Mouse (Mus musculus): ENCODE measurements at regions not wholly inside any gene's neighbourhood (a gene's known extent, or its start where the extent isn't known, plus 50 kb on each side); places are given as distances from the start of the nearest gene placed in this dataset.
A peak's percentile ranks its signal among the peaks of the same experiment; 100 is the strongest.

DNA sequence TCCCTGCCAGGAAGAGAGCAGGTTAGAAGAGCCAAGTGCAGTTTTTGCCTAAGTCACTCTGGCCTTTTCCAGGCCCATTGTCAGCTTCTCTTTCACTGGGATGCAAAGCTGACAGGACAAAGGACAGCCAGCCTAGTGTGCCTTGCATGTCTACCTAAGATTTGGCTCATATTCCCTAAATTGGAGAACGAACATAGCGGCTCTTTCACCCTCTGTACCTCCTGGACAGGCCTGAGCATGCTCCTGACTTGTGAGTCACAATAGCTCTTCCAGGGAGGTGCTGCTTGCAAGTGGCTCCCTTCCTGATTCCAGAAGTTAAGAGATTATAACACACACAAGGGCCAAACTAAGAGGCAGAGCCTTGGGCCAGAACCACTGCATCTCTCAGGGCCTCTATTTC, 97.1 kb downstream of the C1galt1 start:
- ATAC-seq (ENCODE audit: low TSS enrichment): no peak

DNA sequence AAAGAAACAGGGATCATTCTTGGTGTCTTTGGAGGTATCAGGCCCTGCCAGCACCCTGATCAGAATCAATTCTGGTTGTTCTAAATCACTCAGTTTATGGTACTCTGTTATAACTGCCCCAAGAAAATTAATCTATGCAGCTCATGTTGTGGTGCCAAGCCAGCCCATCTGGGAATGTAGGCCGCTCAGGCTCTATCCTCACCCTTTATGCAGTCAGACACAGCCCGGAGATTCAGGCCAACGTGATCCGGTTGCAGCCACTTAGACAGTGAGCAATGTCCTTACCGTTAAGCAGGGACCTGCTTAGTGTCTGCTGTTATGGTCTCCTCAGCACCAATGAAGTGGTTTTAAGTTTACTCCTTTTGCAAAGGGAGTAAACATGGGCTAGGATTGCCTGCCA, 98.5 kb downstream of the C1galt1 start:
- ATAC-seq (ENCODE audit: low TSS enrichment): peak; percentile 77

DNA sequence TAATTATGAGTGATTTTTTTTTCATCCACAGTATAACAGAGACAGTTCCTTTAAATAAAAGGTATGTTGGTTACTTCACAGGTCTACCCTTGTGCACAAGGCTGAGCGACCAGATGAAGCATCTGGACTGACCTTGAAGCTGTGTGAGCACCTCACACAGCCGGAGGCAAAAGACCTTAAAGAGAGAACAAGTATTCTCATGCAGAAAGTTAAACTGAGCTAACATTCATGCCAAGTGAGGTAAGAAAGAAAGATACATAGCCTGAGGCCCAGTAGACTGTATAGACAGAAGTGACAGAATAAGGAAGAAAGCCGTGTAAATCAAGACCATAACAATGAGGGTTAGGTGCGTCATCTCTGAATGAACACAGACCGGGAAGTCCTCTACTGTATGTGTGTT, 99.0 kb downstream of the C1galt1 start:
- ATAC-seq (ENCODE audit: low TSS enrichment): no peak
